ENCODE assay signal across 8 mouse cellular contexts in the genomic region with DNA sequence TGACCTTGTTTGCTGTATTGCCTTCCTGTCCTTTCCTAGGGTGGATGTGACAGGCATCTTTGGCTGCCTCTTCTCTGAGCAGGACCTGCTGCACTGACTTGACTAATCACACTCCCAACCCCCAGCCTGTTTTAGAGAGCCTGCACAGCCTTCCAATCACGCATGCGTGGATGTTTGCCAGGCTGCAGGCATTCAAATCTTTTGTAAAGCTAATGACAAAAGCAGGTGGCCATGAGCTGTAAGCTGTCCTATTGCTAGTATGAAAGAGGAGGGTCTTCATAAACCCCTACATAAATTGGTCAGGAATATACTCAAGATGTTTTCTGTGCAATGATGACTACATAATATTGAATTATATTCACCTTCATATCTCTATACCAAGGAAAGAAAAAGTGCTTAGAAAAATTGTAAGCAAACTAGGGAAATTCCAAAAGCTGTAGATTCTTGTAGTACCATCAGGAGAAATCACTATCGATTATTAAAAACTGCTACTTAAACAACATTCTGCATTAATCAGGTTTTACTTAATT.
DNase-seq lines count a peak whose midpoint lies in the region; ATAC-seq and TF ChIP-seq lines count a peak whose summit lies in the region.
"Not testable (repeated sequence)": the region's sequence is repeated elsewhere in the genome, so short reads cannot be mapped to it uniquely, and the experiment has no call there.

No protein-coding gene starts in this region.

- not testable (repeated sequence) for H3K36me3 ChIP-seq in forebrain, embryonic 15.5 days; hindbrain, embryonic 13.5 days; midbrain, embryonic 13.5 days; neural tube, embryonic 15.5 days

- ATAC-seq in forebrain, embryonic 15.5 days (replicated peaks) = peak; percentile 79
- peak; percentile 66; the same call in 1 of the 2 replicates for ATAC-seq in hindbrain, embryonic 13.5 days (ENCODE audit: low FRiP score)
- ATAC-seq in midbrain, embryonic 13.5 days = peak; percentile 88
- not testable (repeated sequence) for ATAC-seq in neural tube, embryonic 15.5 days (ENCODE audit: low FRiP score)

- peak overlapping the region; percentile 14; the same call in 1 of the 2 replicates for H3K4me2 ChIP-seq in forebrain, embryonic 15.5 days (replicated peaks)
- H3K4me2 ChIP-seq in hindbrain, embryonic 13.5 days = peak overlapping the region; percentile 33
- peak overlapping the region; percentile 36 for H3K4me2 ChIP-seq in midbrain, embryonic 13.5 days (replicated peaks)
- 0 out of 2 replicates have a peak overlapping the region, but pooled peaks have one; percentile 2 for H3K4me2 ChIP-seq in neural tube, embryonic 15.5 days

- DNase-seq in brain, embryonic 14.5 days (ENCODE audit: low read depth) = peak; percentile 61
- DNase-seq in kidney, adult 9 months = peak; percentile 14
- peak; percentile 5 to 21 for DNase-seq in layer of hippocampus, postnatal 14 days (ENCODE audit: low spot score in 2 of 2)
- DNase-seq in right cerebral cortex, postnatal 4 days = peak; percentile 11

- H3K9ac ChIP-seq in forebrain, embryonic 15.5 days (replicated peaks); hindbrain, embryonic 13.5 days; neural tube, embryonic 15.5 days (replicated peaks): not testable (repeated sequence)
- 0 out of 2 replicates have a peak overlapping the region, but pooled peaks have one; percentile 19 for H3K9ac ChIP-seq in midbrain, embryonic 13.5 days (replicated peaks)

- 46% methylated on average over 3 of the region's 3 CpGs for WGBS in forebrain, embryonic 15.5 days
- WGBS in hindbrain, embryonic 13.5 days = 63% methylated on average over 3 of the region's 3 CpGs
- 47% methylated on average over 3 of the region's 3 CpGs for WGBS in midbrain, embryonic 13.5 days
- WGBS in neural tube, embryonic 15.5 days = 56% methylated on average over 3 of the region's 3 CpGs

- not testable (repeated sequence) for H3K9me3 ChIP-seq in forebrain, embryonic 15.5 days; hindbrain, embryonic 13.5 days; midbrain, embryonic 13.5 days; neural tube, embryonic 15.5 days (replicated peaks)

- TF ChIP-seq CTCF in brain, embryonic 14.5 days (IDR thresholded peaks at IDR 0.05; ENCODE audit: borderline replicate concordance, extremely low read depth, insufficient read depth, insufficient read length) = not testable (repeated sequence)

- peak overlapping the region; percentile 17 for H3K4me3 ChIP-seq in forebrain, embryonic 15.5 days
- peak overlapping the region; percentile 6; the same call in 1 of the 2 replicates for H3K4me3 ChIP-seq in hindbrain, embryonic 13.5 days
- peak overlapping the region; percentile 12 for H3K4me3 ChIP-seq in midbrain, embryonic 13.5 days (replicated peaks)
- H3K4me3 ChIP-seq in neural tube, embryonic 15.5 days (replicated peaks) = not testable (repeated sequence)

- H3K4me1 ChIP-seq in forebrain, embryonic 15.5 days; hindbrain, embryonic 13.5 days (replicated peaks); midbrain, embryonic 13.5 days (replicated peaks); neural tube, embryonic 15.5 days: not testable (repeated sequence)

- H3K27ac ChIP-seq in forebrain, embryonic 15.5 days (replicated peaks) = peak overlapping the region; percentile 77
- peak overlapping the region; percentile 74 for H3K27ac ChIP-seq in hindbrain, embryonic 13.5 days
- H3K27ac ChIP-seq in midbrain, embryonic 13.5 days = peak overlapping the region; percentile 84
- H3K27ac ChIP-seq in neural tube, embryonic 15.5 days (replicated peaks) = peak overlapping the region; percentile 41; the same call in 1 of the 2 replicates

- not testable (repeated sequence) for TF ChIP-seq POLR2A in brain, embryonic 14.5 days (IDR thresholded peaks at IDR 0.05; ENCODE audit: borderline replicate concordance, extremely low read depth, insufficient read depth, insufficient read length, poor library complexity, severe bottlenecking)

- not testable (repeated sequence) for H3K27me3 ChIP-seq in forebrain, embryonic 15.5 days; hindbrain, embryonic 13.5 days; midbrain, embryonic 13.5 days; neural tube, embryonic 15.5 days (replicated peaks)

Comparison
In these comparisons a context has a peak if more than half of its experiments do, and no peak if none do; other contexts are left out.
1. DNase-seq: peak in every context shown above with its lines; median percentile 61 in brain, embryonic 14.5 days; 14 in kidney, adult 9 months; 13 in layer of hippocampus, postnatal 14 days; 11 in right cerebral cortex, postnatal 4 days.